Mouse (Mus musculus) midbrain, embryonic 11.5 days (tissue): Measurements from ENCODE around the gene Dytn. TPM values are rescaled to one million over a fixed set of nuclear protein-coding genes. Genes with fewer than 3 reads are reported as not detected.
"Not testable (repeated sequence)": the region's sequence is repeated elsewhere in the genome, so short reads cannot be mapped to it uniquely, and the experiment has no call there.

ENCODE experiments used
- ATAC-seq: fragments of 200-750 bp; cut with Nextera tagmentation; 2 replicates; pipeline ENCODE4 v1.8.0; 2017; ENCODE audit warnings: moderate TSS enrichment, moderate library complexity; ENCODE audit not compliant: low FRiP score
- DNase-seq: peaks from one replicate; pipeline ENCODE4 v3.0.0; 2015; ENCODE audit warnings: low spot score; ENCODE audit errors: missing footprints
- H3K27ac ChIP-seq: fragments of 300-500 bp; sonication (generic); 2 replicates; pipeline ENCODE4 v1.5.1; 2014; ENCODE audit warnings: low read depth, low read length
- H3K27me3 ChIP-seq: fragments of 300-500 bp; sonication (generic); 2 replicates; pipeline ENCODE4 v1.6.1; 2014; ENCODE audit warnings: mild to moderate bottlenecking, low read length, moderate library complexity, mixed read lengths; ENCODE audit not compliant: control insufficient read depth, insufficient read depth
- H3K36me3 ChIP-seq: fragments of 300-500 bp; sonication (generic); 2 replicates; pipeline ENCODE4 v1.6.1; 2014; ENCODE audit warnings: mild to moderate bottlenecking, low read length, moderate library complexity, mixed read lengths; ENCODE audit not compliant: control insufficient read depth, insufficient read depth
- H3K4me1 ChIP-seq: fragments of 300-500 bp; sonication (generic); 2 replicates; pipeline ENCODE4 v1.6.1; 2014; ENCODE audit warnings: low read length; ENCODE audit not compliant: control insufficient read depth, insufficient read depth
- H3K4me2 ChIP-seq: fragments of 300-500 bp; sonication (generic); 2 replicates; pipeline ENCODE4 v1.6.1; 2014; ENCODE audit warnings: mild to moderate bottlenecking, moderate library complexity
- H3K4me3 ChIP-seq: fragments of 300-500 bp; sonication (generic); 2 replicates; pipeline ENCODE4 v1.5.1; 2014; ENCODE audit warnings: low read depth, low read length
- H3K9ac ChIP-seq: fragments of 300-500 bp; sonication (generic); 2 replicates; pipeline ENCODE4 v1.6.1; 2014; ENCODE audit warnings: low read length
- H3K9me3 ChIP-seq: fragments of 300-500 bp; sonication (generic); 2 replicates; pipeline ENCODE4 v1.6.1; 2016; ENCODE audit warnings: low read length; ENCODE audit not compliant: control insufficient read depth
- WGBS: fragments of 180-500 bp; shearing (Covaris S2); extraction: QIAGEN DNeasy Blood & Tissue Kit; methylation state at CpG from one replicate; pipeline ENCODE4 v1.1.7; 2014; 5-methylcytosine and 5-hydroxymethylcytosine counted together
- polyA plus RNA-seq: library from polyadenylated mRNA; unstranded; fragments of >200 nt; fragmentation: Nextera tagmentation; extraction: Ambion mirVana; gene quantifications from 2 replicates; pipeline ENCODE4 v1.2.1, GENCODE M21; 2014

Dytn gene
- polyA plus RNA-seq, 1 experiment from 2014 or later, result not detected

DNA sequence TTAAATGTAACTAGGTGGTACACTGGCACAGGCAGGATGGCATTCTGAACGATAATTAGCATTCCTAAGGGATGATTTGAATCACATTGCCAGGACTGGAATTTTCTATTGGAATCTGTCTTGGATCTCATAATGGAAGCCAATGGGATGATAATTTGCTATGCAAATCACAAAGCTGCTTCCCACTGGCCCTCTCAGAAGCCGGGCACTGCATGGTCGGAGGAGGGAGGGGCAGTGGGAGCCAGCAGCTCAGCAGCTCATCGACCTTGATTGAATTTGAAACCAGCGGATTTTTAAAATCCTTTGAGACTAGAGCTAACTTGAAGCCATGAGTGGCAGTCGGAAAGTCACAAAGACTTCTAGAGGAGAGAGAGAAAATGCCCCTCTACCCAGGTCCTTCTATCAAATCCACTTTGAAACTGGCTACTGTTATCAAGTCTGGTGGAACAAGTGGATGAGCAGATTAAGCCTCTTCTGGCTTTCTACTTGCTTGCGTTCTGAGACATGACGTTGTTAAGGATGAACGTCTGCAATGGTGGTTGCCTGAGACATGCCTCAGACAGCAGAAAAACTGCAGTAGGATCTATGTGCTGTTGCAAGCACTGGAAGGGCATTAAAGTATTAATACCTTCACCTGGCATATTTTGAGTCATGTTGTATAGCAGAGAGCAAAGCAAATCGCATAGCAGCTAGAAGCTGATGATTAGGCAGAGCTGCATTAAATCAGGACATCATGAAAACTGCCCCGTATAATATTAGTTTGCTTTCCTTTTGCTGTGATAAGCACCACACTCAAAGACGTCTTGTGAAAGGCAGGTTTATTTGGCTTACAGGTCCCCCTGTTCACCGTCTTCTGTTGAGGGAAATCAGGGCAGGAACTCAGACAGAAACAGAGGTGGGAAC lies 18.5 kb downstream of the Dytn start:
- H3K27me3 ChIP-seq, result no peaks in the 10 kb centered on the region
- H3K4me1 ChIP-seq, result peaks cover 3% of the 10 kb centered on the region; the same call in 1 of the 2 replicates
- no peak overlapping the region; the same call in 1 of the 2 replicates for H3K4me2 ChIP-seq
- 0 out of 2 replicates have a peak, but pooled peaks have one; percentile 50 for ATAC-seq
- WGBS, result 21% methylated on average over 13 of the region's 13 CpGs
- no peak overlapping the region for H3K4me3 ChIP-seq
- DNase-seq, result no peak
- H3K27ac ChIP-seq, result no peak overlapping the region
- no peaks in the 10 kb centered on the region for H3K36me3 ChIP-seq
- no peaks in the 10 kb centered on the region for H3K9me3 ChIP-seq
- no peak overlapping the region for H3K9ac ChIP-seq

DNA sequence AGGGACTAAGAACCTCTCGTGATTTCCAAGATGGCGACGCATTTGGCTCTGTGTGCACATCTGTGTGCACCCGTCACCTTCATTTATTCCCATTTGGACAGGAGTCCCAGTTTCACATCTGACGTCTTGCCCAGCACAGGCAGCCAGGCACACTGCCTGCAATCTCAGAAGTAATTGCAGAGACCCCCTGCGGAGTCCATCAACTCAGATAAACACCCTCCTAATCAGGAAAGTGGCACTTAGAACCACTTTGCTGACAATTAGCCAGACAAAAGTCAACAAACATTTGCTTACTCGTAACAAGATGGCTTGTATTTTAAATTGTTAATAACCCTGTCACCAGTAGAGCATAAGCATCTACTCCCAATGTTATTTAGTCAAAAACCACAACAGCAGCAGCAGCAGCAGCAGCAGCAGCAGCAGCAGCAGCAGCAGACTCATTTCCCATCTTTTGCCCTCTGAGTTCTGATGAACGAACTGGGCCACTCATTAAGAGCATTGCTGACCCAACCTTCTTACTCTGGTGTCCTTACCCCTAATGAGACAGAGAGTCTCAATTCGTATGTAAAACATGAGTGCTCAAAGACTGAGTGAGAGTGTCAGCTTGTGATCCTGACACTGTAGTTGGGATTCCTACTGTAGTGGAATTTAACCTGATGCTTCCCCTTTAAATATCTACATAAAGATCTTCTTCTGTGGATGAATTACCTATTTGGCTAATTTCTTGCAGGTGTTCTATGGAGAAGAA lies 19.4 kb downstream of the Dytn start:
- DNase-seq (peak; percentile 86), ATAC-seq (no peak)
- Histone ChIP-seq H3K4me1 (peaks cover 3% of the 10 kb centered on the region; the same call in 1 of the 2 replicates), H3K4me3 (no peak overlapping the region), H3K27me3 (no peaks in the 10 kb centered on the region), H3K27ac (no peak overlapping the region), H3K36me3 (no peaks in the 10 kb centered on the region), H3K9me3 (no peaks in the 10 kb centered on the region), H3K4me2 (no peak overlapping the region), H3K9ac (no peak overlapping the region)
- WGBS, result 52% methylated on average over 9 of the region's 9 CpGs

GRCm38 (mm10) chr1:63666089-63666488 lies 20.6 kb downstream of the Dytn start:
- no peaks in the 10 kb centered on the region for H3K9me3 ChIP-seq
- no peak overlapping the region for H3K4me2 ChIP-seq
- H3K27me3 ChIP-seq, result no peaks in the 10 kb centered on the region
- 96% methylated on average over 2 of the region's 2 CpGs for WGBS
- DNase-seq (no peak), ATAC-seq (no peak)
- H3K4me3 ChIP-seq, result no peak overlapping the region
- H3K9ac ChIP-seq, result no peak overlapping the region
- no peaks in the 10 kb centered on the region for H3K36me3 ChIP-seq
- peaks cover 3% of the 10 kb centered on the region; the same call in 1 of the 2 replicates for H3K4me1 ChIP-seq
- no peak overlapping the region for H3K27ac ChIP-seq

- Histone ChIP-seq H3K9me3 (no peaks in the 10 kb centered on the region), H3K36me3 (no peaks in the 10 kb centered on the region), H3K4me2 (no peak overlapping the region), H3K27ac (no peak overlapping the region), H3K4me1 (no peaks in the 10 kb centered on the region), H3K4me3 (no peak overlapping the region), H3K9ac (no peak overlapping the region), H3K27me3 (no peaks in the 10 kb centered on the region)
- DNase-seq, result peak; percentile 93
- 3% methylated on average over 7 of the region's 7 CpGs for WGBS
- ATAC-seq, result no peak
Observed at GRCm38 (mm10) chr1:63659591-63659990, 27.1 kb downstream of the Dytn start.

GRCm38 (mm10) chr1:63658016-63658415 lies 28.7 kb downstream of the Dytn start:
- peak; percentile 48; the same call in 1 of the 2 replicates for ATAC-seq
- 15% methylated on average over 6 of the region's 6 CpGs for WGBS

GRCm38 (mm10) chr1:63639921-63640320 lies 46.8 kb downstream of the Dytn start:
- H3K9me3 ChIP-seq, result no peaks in the 10 kb centered on the region
- H3K27me3 ChIP-seq, result no peaks in the 10 kb centered on the region
- H3K4me3 ChIP-seq, result no peak overlapping the region
- no peaks in the 10 kb centered on the region for H3K36me3 ChIP-seq
- DNase-seq, result no peak
- ATAC-seq, result no peak
- H3K9ac ChIP-seq, result no peak overlapping the region
- 83% methylated on average over 6 of the region's 6 CpGs for WGBS
- no peaks in the 10 kb centered on the region for H3K4me1 ChIP-seq
- no peak overlapping the region for H3K27ac ChIP-seq
- no peak overlapping the region for H3K4me2 ChIP-seq

More at GRCm38 (mm10) chr1:63658016-63658415, 28.7 kb downstream of the Dytn start:
- peak; percentile 96 for DNase-seq
- Histone ChIP-seq H3K27ac (no peak overlapping the region), H3K4me3 (no peak overlapping the region), H3K9ac (no peak overlapping the region), H3K9me3 (no peaks in the 10 kb centered on the region), H3K4me1 (no peaks in the 10 kb centered on the region), H3K27me3 (no peaks in the 10 kb centered on the region), H3K4me2 (no peak overlapping the region), H3K36me3 (no peaks in the 10 kb centered on the region)

DNA sequence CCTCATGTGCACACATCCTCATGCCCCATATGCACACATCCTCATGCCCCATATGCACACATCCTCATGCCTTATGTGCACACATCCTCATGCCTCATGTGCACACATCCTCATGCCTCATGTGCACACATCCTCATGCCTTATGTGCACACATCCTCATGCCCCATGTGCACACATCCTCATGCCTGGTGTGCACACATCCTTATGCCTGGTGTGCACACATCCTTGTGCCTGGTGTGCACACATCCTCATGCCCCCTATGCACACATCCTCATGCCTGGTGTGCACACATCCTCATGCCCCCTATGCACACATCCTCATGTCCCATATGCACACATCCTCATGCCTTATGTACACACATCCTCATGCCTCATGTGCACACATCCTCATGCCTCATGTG lies 56.3 kb downstream of the Dytn start:
- H3K9me3 ChIP-seq, H3K4me1 ChIP-seq, H3K36me3 ChIP-seq, H3K27ac ChIP-seq, H3K9ac ChIP-seq, H3K27me3 ChIP-seq, DNase-seq, H3K4me3 ChIP-seq, H3K4me2 ChIP-seq, ATAC-seq: not testable (repeated sequence)

DNA sequence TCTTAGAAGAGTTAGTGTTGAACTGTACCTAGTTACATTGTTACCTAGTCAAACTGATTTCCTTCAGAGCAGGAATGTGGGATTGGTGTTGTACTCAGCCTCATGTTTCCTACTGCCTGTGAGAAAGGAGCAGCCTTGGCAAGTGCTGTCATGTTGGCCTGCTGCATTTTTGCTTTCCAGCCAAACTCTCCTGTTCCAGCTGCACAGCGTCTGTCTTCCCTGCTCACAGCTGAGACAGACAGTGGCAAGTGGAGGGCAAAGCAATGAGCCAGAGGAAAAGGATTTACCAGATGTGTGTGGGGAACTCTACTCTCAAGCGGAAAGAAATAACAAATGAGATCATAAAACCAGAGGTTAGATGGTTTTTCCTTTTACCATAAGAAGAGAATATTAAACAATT lies 58.5 kb downstream of the Dytn start:
- H3K4me1 ChIP-seq, result no peaks in the 10 kb centered on the region
- no peak overlapping the region for H3K4me2 ChIP-seq
- H3K9ac ChIP-seq, result no peak overlapping the region
- H3K27ac ChIP-seq, result no peak overlapping the region
- no peaks in the 10 kb centered on the region for H3K36me3 ChIP-seq
- ATAC-seq (no peak), DNase-seq (no peak)
- no peaks in the 10 kb centered on the region for H3K27me3 ChIP-seq
- WGBS, result 61% methylated on average over 2 of the region's 2 CpGs
- H3K4me3 ChIP-seq, result no peak overlapping the region
- H3K9me3 ChIP-seq, result no peaks in the 10 kb centered on the region

DNA sequence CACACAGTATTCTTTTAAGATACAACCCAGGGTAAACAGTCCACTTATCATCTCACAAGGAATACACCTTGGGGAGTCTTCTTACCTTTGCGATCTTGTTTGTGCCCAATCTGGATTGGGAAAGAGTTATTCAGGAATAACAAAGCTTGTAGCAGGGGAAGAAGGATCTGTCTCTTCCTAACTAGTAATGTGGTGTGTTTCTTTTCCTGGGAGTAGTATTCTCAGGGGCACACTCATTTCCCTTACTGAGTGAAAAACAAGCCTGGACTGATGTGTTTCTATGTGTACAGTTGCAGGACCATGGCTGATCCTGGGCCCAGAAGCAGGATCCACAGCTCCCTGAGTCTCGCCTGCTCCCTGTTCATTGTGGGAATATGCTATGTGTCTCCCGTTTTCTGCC lies 71.1 kb downstream of the Dytn start, which contains the start of gene Gm39653:
Gene Gm39653, plus strand, starts transcription at position 301 of the 400 bp plus-strand sequence.
- Histone ChIP-seq H3K27me3 (no peaks in the 10 kb centered on the region), H3K27ac (no peak within 1 kb of the TSS), H3K9ac (no peak within 1 kb of the TSS), H3K36me3 (no peaks in the 10 kb centered on the region), H3K4me3 (no peak within 1 kb of the TSS), H3K4me2 (no peak within 1 kb of the TSS), H3K9me3 (no peaks in the 10 kb centered on the region), H3K4me1 (peaks cover 3% of the 10 kb centered on the region; the same call in 1 of the 2 replicates)
- DNase-seq (no peak), ATAC-seq (no peak)
- 77% methylated on average over 3 of the region's 3 CpGs for WGBS
